Mouse (Mus musculus) E14TG2a.4 (cell line): ENCODE results near the gene Cnot6.

Experiments
- CTCF ChIP-seq: conservative IDR thresholded peaks from 2 replicates; pipeline ENCODE4 v1.5.1; 2014; ENCODE audit warnings: low read length
- POU5F1 ChIP-seq: IDR thresholded peaks from 2 replicates; pipeline ENCODE4 v1.6.1; 2014; ENCODE audit warnings: low read length, borderline replicate concordance

- TF ChIP-seq CTCF (no peak), POU5F1 (no peak)
Measured at GRCm38 (mm10) chr11:49665462-49665861, 47.1 kb downstream of the Cnot6 start.
